Mouse (Mus musculus) limb, embryonic 11.5 days (tissue): Measurements from ENCODE around the gene Topbp1. TPM values are rescaled to one million over a fixed set of nuclear protein-coding genes. Genes with fewer than 3 reads are reported as not detected.

Experiments
- ATAC-seq: fragments of 200-750 bp; cut with Nextera tagmentation; 2 replicates; pipeline ENCODE4 v1.8.0; 2017; ENCODE audit warnings: low read depth; ENCODE audit not compliant: insufficient number of reproducible peaks, low FRiP score, low TSS enrichment
- DNase-seq: peaks from one replicate; pipeline ENCODE4 v3.0.0-alpha.2; 2015; ENCODE audit warnings: low spot score
- H3K27ac ChIP-seq: fragments of 300-500 bp; sonication (generic); replicated peaks from 2 replicates; pipeline ENCODE4 v1.5.1; 2014; ENCODE audit warnings: low read depth, mild to moderate bottlenecking, low read length
- H3K27me3 ChIP-seq: fragments of 300-500 bp; sonication (generic); 2 replicates; pipeline ENCODE4 v1.6.1; 2014; ENCODE audit warnings: mild to moderate bottlenecking, low read length, mixed read lengths; ENCODE audit not compliant: control insufficient read depth, insufficient read depth
- H3K36me3 ChIP-seq: fragments of 300-500 bp; sonication (generic); 2 replicates; pipeline ENCODE4 v1.6.1; 2014; ENCODE audit warnings: mild to moderate bottlenecking, low read length, moderate library complexity, mixed read lengths; ENCODE audit not compliant: control insufficient read depth, insufficient read depth
- H3K4me1 ChIP-seq: fragments of 300-500 bp; sonication (generic); 2 replicates; pipeline ENCODE4 v1.6.1; 2014; ENCODE audit warnings: low read length, mixed read lengths; ENCODE audit not compliant: control insufficient read depth, insufficient read depth
- H3K4me2 ChIP-seq: fragments of 300-500 bp; sonication (generic); 2 replicates; pipeline ENCODE4 v1.6.1; 2014; ENCODE audit warnings: low read depth, mild to moderate bottlenecking, moderate library complexity; ENCODE audit not compliant: severe bottlenecking
- H3K4me3 ChIP-seq: fragments of 300-500 bp; sonication (generic); 2 replicates; pipeline ENCODE4 v1.5.1; 2014; ENCODE audit warnings: low read depth, low read length
- H3K9ac ChIP-seq: fragments of 300-500 bp; sonication (generic); 2 replicates; pipeline ENCODE4 v1.6.1; 2014; ENCODE audit warnings: mild to moderate bottlenecking, low read length
- H3K9me3 ChIP-seq: fragments of 300-500 bp; sonication (generic); 2 replicates; pipeline ENCODE4 v1.6.1; 2016; ENCODE audit warnings: low read length; ENCODE audit not compliant: control insufficient read depth
- WGBS: fragments of 180-500 bp; shearing (Covaris S2); extraction: QIAGEN DNeasy Blood & Tissue Kit; methylation state at CpG from one replicate; pipeline ENCODE4 v1.1.7; 2014; 5-methylcytosine and 5-hydroxymethylcytosine counted together
- polyA plus RNA-seq: library from polyadenylated mRNA; unstranded; fragments of >200 nt; fragmentation: Nextera tagmentation; extraction: Ambion mirVana; gene quantifications from 2 replicates; pipeline ENCODE4 v1.2.1, GENCODE M21; 2014

Topbp1 gene
- 83.1 and 102 TPM in 2 replicates for polyA plus RNA-seq

DNA sequence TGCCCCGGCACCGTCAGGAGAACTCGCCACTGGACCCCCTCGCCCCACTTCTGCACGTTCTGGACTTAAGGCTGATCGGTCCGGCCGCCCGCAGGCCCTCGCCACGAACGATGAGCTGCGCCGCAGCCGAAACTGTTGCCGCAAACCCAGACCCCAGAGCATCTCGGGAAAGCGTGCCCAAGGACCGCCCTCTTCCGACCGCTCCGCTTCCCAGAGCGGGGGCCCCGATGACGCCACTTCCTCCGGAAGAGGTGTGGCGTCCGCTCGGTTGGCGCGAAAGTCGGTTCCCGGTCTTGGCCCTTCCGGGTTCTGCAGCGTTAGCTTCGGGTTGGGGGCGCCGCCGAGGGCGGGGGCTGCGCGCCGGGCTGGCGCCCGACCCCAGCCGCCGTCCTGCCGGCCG lies at the start of gene Topbp1, which contains the start of gene 1300017J02Rik:
Gene Topbp1 (plus strand): TSS at position 289 of the 400 bp plus-strand sequence.
Gene 1300017J02Rik (minus strand): TSS at position 156 of the 400 bp plus-strand sequence.
- Histone ChIP-seq H3K9me3 (no peaks in the 10 kb centered on the region), H3K27me3 (no peaks in the 10 kb centered on the region)

DNA sequence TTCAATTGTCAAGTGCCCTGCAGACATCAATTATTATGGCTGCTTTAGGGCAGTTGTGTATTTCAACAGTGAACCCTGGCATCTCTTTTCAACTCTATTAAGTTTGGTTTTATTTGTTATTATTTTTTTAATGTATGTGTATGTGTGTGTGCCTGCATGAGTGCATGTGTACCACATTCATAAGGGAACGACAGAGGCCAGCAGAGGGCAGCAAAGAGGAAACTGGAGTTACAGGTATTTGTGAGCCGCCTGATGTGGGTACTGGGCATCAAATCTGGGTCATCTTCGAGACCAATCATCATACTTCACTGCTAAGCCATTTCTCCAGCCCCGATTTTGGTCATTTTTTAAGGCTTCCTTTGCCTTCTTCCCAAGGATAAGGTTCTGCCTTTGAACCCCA lies 39.2 kb upstream of the Topbp1 start:
- WGBS: 86% methylated on average over 4 of the region's 4 CpGs
- no peak overlapping the region for H3K4me3 ChIP-seq
- no peak for DNase-seq
- no peaks in the 10 kb centered on the region for H3K9me3 ChIP-seq
- H3K4me2 ChIP-seq: no peak overlapping the region
- ATAC-seq: no peak
- H3K27me3 ChIP-seq: no peaks in the 10 kb centered on the region
- H3K4me1 ChIP-seq: no peaks in the 10 kb centered on the region
- H3K27ac ChIP-seq: no peak overlapping the region
- H3K36me3 ChIP-seq: no peaks in the 10 kb centered on the region
- H3K9ac ChIP-seq: no peak overlapping the region

More for the DNA sequence above, at the start of gene Topbp1, which contains the start of gene 1300017J02Rik:
- no peaks in the 10 kb centered on the region for H3K4me1 ChIP-seq
- ATAC-seq (peak; percentile 94), DNase-seq (peak; percentile 97)
- peak within 1 kb of the TSS; percentile 62 for H3K4me2 ChIP-seq
- H3K36me3 ChIP-seq: peaks cover 5% of the 10 kb centered on the region; the same call in 1 of the 2 replicates
- H3K4me3 ChIP-seq: peak within 1 kb of the TSS; percentile 89
- H3K9ac ChIP-seq: peak within 1 kb of the TSS; percentile 95
- WGBS: 0% methylated on average over 49 of the region's 49 CpGs
- peak within 1 kb of the TSS; percentile 86 for H3K27ac ChIP-seq

DNA sequence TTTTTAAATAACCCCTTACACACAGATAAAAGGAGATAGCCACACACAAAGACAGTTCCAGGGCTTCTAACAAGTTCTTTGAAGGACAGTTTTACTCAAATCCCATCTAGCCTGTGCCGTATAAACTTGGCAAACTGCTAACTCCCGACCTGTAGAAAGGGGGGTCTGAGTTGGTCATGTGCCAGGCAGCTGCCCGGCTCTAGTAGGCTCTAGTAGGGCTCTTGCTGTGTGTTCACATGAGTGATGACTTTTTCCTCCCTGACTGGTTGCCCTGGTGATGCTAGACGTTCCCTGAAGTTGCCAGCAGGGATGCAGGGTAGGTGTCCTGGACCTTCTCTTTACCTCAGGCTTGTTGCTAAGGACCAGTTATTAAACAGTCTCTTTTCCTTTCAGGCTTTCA lies 33.9 kb upstream of the Topbp1 start:
- ATAC-seq (no peak), DNase-seq (no peak)
- 37% methylated on average over 4 of the region's 4 CpGs for WGBS
- no peaks in the 10 kb centered on the region for H3K27me3 ChIP-seq
- H3K9me3 ChIP-seq: no peaks in the 10 kb centered on the region
- H3K27ac ChIP-seq: no peak overlapping the region
- no peak overlapping the region for H3K4me2 ChIP-seq
- no peak overlapping the region for H3K4me3 ChIP-seq
- no peaks in the 10 kb centered on the region for H3K4me1 ChIP-seq
- H3K36me3 ChIP-seq: no peaks in the 10 kb centered on the region
- no peak overlapping the region for H3K9ac ChIP-seq

DNA sequence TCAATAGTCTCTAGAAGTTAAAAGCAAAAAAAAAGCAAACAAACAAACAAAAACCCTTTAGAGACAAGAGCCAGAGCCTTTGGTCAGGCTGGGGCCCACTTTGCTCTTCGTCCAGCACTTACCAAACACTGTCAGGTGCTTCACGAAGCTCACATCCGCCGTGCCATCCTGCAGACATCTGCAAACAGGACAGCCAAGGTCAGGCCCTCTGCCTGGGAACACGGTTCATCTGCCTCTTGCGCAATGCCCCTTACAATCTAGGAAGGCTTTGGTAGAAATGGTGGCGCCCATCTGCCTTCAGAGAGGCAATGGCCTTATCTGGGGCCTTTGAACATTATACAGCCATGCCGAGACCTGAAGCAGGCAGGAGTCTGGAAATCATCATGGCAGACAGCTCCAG lies 30.2 kb upstream of the Topbp1 start:
- no peak overlapping the region for H3K9ac ChIP-seq
- H3K36me3 ChIP-seq: no peaks in the 10 kb centered on the region
- no peaks in the 10 kb centered on the region for H3K27me3 ChIP-seq
- H3K4me2 ChIP-seq: no peak overlapping the region
- WGBS: 63% methylated on average over 8 of the region's 8 CpGs
- H3K4me1 ChIP-seq: no peaks in the 10 kb centered on the region
- ATAC-seq (no peak), DNase-seq (no peak)
- no peak overlapping the region for H3K4me3 ChIP-seq
- no peaks in the 10 kb centered on the region for H3K9me3 ChIP-seq
- H3K27ac ChIP-seq: no peak overlapping the region

DNA sequence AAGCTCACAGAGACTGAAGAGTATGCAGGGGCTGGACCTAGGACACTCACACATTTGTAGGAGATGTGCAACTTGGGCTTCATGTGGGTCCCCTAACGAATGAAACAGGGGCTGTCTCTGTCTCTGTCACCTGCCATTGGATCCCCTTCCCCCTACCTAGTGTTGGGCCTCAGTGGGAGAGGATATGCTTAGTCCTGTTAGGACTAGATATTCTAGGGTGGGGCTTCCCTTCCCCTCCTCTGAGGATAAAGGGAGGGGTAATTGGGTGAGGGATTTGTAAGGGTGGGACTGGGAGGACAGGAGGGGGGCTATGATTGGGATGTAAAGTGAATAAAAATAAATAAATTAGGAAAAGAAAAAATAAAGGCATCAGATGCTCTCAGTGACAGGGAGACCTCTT lies 29.3 kb upstream of the Topbp1 start:
- Histone ChIP-seq H3K4me3 (no peak overlapping the region), H3K36me3 (no peaks in the 10 kb centered on the region), H3K4me1 (no peaks in the 10 kb centered on the region), H3K9me3 (no peaks in the 10 kb centered on the region), H3K27me3 (no peaks in the 10 kb centered on the region), H3K9ac (no peak overlapping the region), H3K27ac (no peak overlapping the region), H3K4me2 (no peak overlapping the region)
- DNase-seq (no peak), ATAC-seq (no peak)
- 78% methylated on average over 1 of the region's 1 CpGs for WGBS

DNA sequence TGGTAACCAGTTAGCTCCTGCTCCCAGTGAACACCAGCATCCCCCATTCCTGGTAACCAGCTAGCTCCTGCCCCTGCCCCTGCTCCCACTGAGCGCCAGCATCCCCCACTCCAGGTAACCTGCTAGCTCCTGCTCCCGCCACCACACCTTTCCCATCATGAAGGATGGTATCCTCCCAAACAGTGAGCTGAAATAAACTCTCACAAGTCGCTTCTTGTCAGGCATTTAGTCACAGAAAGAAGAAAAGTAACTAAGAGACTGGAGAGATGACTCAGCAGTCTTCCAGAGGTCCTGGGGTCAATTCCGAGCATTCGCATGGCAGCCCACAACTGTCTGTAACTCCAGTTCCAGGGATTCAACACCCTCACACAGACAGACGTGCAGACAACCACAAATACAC lies 28.1 kb upstream of the Topbp1 start:
- Histone ChIP-seq H3K4me2 (no peak overlapping the region), H3K4me3 (no peak overlapping the region), H3K9me3 (no peaks in the 10 kb centered on the region), H3K27ac (no peak overlapping the region), H3K27me3 (no peaks in the 10 kb centered on the region), H3K4me1 (no peaks in the 10 kb centered on the region), H3K36me3 (no peaks in the 10 kb centered on the region), H3K9ac (no peak overlapping the region)
- DNase-seq (no peak), ATAC-seq (no peak)
- WGBS: 88% methylated on average over 6 of the region's 6 CpGs

DNA sequence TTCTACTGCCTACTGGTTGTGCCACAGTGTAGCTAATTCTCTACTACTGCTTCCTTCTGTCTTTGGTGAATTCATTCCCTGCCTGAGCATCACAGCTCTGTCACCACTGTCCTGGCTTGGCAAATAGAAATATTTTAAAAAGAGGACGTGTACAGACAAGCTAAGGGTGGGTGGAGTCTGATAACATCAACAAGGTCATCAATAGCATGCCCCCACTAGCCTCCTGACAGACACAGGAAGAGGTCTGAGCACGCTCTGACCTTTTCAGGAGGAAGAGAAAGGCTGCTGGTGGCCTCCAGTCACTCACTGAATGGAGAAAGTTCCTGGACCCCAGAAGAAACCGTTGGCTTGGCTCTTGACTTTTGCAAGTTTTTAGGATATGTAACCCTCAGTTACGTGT lies 18.6 kb upstream of the Topbp1 start:
- no peak overlapping the region for H3K27ac ChIP-seq
- no peaks in the 10 kb centered on the region for H3K4me1 ChIP-seq
- no peak overlapping the region for H3K4me3 ChIP-seq
- H3K4me2 ChIP-seq: no peak overlapping the region
- no peak for DNase-seq
- no peaks in the 10 kb centered on the region for H3K36me3 ChIP-seq
- H3K27me3 ChIP-seq: no peaks in the 10 kb centered on the region
- H3K9ac ChIP-seq: no peak overlapping the region
- ATAC-seq: no peak
- 57% methylated on average over 4 of the region's 4 CpGs for WGBS
- no peaks in the 10 kb centered on the region for H3K9me3 ChIP-seq

DNA sequence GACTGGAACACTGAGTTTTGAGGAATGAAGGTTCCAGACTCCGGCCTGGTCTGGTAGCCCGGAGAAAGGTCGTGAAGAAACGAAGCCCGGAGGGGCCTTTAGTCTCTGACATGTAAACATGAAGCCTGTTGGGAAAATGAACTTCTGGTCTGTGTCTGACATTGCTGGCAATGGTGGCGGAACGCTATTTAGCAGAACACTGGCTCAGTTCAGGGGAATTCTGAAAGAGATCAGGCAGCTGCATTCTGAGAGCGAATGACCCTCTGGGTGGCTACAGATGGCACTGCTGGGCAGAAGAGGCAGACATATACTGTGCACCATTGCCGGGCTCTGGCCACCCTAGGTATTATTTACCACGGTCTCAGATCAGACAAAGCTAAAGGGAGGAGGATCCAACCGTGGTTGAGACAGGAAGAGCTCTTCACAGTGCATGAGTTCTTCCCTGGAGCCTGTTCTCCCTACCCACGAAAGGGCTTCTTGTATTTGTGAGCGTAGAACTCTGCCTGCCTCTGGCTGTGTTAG lies 18.1 kb upstream of the Topbp1 start:
- no peak overlapping the region for H3K27ac ChIP-seq
- no peaks in the 10 kb centered on the region for H3K4me1 ChIP-seq
- H3K4me3 ChIP-seq: no peak overlapping the region
- no peak overlapping the region for H3K9ac ChIP-seq
- no peaks in the 10 kb centered on the region for H3K27me3 ChIP-seq
- 79% methylated on average over 13 of the region's 13 CpGs for WGBS
- no peaks in the 10 kb centered on the region for H3K36me3 ChIP-seq
- no peaks in the 10 kb centered on the region for H3K9me3 ChIP-seq
- no peak for DNase-seq
- H3K4me2 ChIP-seq: no peak overlapping the region
- no peak for ATAC-seq
